Mouse (Mus musculus): ENCODE results near the gene Zfp827.

Gene Zfp827

GRCm38 (mm10) chr8:79211630-79212029 is 183.4 kb downstream of the Zfp827 start:
- ATAC-seq (ENCODE audit: low TSS enrichment): no peak

GRCm38 (mm10) chr8:79222106-79222751 is 194.0 kb downstream of the Zfp827 start:
- no peak for ATAC-seq (ENCODE audit: low TSS enrichment)

GRCm38 (mm10) chr8:79222752-79223141 is 194.5 kb downstream of the Zfp827 start:
- no peak for ATAC-seq (ENCODE audit: low TSS enrichment)

- no peak for ATAC-seq (ENCODE audit: low TSS enrichment)
Observed at GRCm38 (mm10) chr8:79224363-79224762, 196.1 kb downstream of the Zfp827 start.

- ATAC-seq (ENCODE audit: low TSS enrichment): no peak
Observed at GRCm38 (mm10) chr8:79225586-79225985, 197.3 kb downstream of the Zfp827 start.

GRCm38 (mm10) chr8:79226046-79226445 is 197.8 kb downstream of the Zfp827 start:
- ATAC-seq (ENCODE audit: low TSS enrichment): no peak

- ATAC-seq (ENCODE audit: low TSS enrichment): no peak
Observed at GRCm38 (mm10) chr8:79227194-79227593, 199.0 kb downstream of the Zfp827 start.

- no peak for ATAC-seq (ENCODE audit: low TSS enrichment)
Observed at GRCm38 (mm10) chr8:79227916-79228315, 199.7 kb downstream of the Zfp827 start.

- ATAC-seq (ENCODE audit: low TSS enrichment): no peak
Observed at GRCm38 (mm10) chr8:79229266-79229888, 201.1 kb downstream of the Zfp827 start.

GRCm38 (mm10) chr8:79239320-79239719 is 211.1 kb downstream of the Zfp827 start:
- ATAC-seq (ENCODE audit: low TSS enrichment): no peak

- ATAC-seq (ENCODE audit: low TSS enrichment): no peak
Observed at GRCm38 (mm10) chr8:79239996-79240395, 211.8 kb downstream of the Zfp827 start.
